Mouse (Mus musculus) adrenal gland, postnatal 10 days (tissue): ENCODE measurements around the gene Gm26657. TPM values are rescaled to one million over a fixed set of nuclear protein-coding genes. Genes with fewer than 3 reads are reported as not detected.
A peak's percentile ranks its signal among the peaks of the same experiment; 100 is the strongest.

Experiments
- DNase-seq: peaks from one replicate; pipeline ENCODE4 v3.0.0; 2021; ENCODE audit warnings: mixed read lengths
- long read RNA-seq, 2 experiments: library from polyadenylated mRNA; stranded (forward); transcript quantifications; one replicate each; pipeline ENCODE4 v2.0.0; 2021
- total RNA-seq, 2 experiments: library from RNA; stranded (reverse); gene quantifications; 2 replicates each; pipeline ENCODE4 v1.2.3; 2021

Gm26657 gene
- not detected for total RNA-seq
- long read RNA-seq, experiment 1: 0 reads
- long read RNA-seq, experiment 2: 0 reads

DNA sequence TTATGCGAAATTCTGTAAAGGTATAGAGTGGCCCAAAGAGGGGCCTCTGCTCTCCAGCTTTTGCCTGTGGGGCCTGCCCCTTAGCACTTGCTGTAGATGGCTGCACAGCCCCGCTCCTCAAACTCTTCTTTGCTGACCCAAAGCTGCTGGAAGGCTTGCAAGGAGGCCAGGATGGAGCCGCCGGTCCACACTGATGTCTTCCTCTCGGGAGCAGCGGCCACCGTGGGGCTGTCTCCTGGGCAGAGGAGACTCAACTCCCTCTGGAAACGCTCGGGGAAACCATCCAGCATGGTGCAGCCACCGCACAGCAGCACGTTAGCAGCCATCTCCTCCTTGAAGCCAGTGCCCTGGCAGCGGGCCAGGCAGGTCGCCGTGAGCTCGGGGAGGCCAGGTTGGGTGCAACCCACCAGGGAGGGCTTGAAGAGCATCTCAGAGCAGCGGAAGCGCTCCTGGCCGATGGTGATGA lies at the start of gene Gm26657:
Gm26657 (plus strand) TSS at position 51 of the 466 bp plus-strand sequence.
- DNase-seq: no peak

GRCm38 (mm10) chr4:56696401-56696800 lies 43.5 kb upstream of the Gm26657 start:
- DNase-seq: no peak

DNA sequence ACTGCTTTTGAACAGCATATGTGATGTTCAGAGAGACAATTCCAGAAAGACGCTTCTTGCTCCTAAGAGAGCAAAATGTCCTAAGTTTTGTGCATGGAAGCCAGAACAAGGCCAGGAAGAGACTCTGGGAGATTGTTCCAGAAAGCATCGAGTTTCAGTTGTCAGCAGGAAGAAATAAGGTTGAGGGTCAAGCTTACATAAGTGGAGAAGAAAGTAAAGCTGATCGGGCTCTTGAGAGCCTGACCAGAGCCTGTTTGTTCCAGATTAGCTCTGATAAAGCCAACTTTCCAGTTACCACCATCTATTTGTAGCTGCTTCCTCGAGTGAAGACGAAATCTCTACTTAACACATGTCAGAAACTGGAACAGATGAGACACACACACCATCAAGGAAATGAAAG lies 41.2 kb upstream of the Gm26657 start:
- DNase-seq: no peak

DNA sequence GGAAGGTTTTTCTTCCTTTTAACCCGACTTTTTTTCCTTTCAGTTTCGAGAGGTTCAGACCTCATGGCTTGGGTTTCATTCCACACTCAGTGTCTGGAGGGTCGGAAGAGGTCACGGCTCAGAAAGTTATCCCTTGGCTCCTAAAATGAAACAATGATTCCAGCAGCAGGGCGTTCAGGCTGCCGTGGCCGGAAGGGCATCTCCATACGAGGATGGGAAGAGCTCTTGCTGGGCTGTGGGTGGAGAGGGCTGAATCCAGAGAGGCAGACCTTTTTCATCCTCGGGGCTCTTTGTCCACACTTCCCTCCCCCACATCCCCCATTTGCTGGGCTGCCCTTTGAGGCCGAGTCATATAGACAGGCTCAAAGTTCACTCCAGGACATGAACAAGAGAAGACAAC lies 37.6 kb upstream of the Gm26657 start:
- DNase-seq: no peak

DNA sequence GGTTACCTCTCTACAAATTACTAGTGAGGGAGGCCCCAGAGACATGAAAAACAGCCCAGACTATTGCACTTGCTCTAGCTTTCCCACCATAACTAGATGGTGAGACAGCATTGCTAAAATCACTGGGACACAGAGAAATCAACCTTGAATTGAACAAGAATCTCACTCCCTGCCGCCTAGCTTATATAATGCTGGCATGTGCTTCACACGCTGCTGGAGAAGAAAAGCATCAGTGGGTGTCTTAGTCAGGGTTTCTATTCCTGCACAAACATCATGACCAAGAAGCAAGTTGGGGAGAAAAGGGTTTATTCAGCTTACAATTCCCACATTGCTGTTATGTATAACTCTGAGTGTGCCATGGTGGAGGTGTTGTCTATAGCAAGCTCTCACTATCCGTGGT lies 26.7 kb upstream of the Gm26657 start:
- no peak for DNase-seq

- peak; percentile 47 for DNase-seq
Measured at GRCm38 (mm10) chr4:56716801-56717200, 23.1 kb upstream of the Gm26657 start.

DNA sequence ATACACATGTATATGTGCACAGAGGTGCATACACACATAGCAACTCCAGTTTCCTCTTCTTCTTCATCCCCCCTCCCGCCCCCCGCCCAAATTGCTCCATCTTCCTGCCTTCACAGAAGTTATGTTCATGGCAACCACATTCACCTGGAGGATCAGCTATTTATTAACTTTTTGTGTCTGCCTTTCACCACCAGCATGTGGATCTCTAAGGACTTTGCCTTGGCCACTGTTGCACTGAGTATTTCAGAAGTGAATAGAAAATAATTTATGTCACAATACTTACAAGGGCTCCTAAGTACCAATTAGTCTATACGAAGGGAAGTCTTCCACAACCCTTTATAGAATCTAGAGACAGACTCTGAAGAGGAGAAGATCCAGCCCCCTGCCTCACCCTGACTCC lies 21.9 kb upstream of the Gm26657 start:
- no peak for DNase-seq

- DNase-seq: no peak
Measured at GRCm38 (mm10) chr4:56718573-56719442, 21.1 kb upstream of the Gm26657 start.

DNA sequence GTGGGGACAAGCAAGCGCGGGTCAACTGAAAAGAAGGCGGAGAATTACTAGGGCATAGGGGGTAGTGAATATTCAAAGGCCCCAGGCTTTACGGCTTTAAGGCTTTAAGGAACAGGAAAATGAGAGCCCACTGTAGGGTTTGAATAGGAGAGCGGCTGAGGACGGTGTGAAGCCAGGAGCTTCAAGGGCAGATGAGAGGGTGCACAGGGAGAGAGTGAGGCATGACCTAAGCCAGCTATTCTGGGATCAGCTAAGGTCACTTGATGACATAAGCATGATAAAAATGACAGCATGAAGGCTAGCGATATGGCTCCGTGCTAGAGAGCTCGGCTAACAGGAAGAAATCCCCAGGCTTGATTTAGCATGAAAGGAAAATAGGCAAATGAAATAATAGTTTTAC lies 20.4 kb upstream of the Gm26657 start:
- peak; percentile 17 for DNase-seq

GRCm38 (mm10) chr4:56720403-56720802 lies 19.5 kb upstream of the Gm26657 start:
- no peak for DNase-seq

DNA sequence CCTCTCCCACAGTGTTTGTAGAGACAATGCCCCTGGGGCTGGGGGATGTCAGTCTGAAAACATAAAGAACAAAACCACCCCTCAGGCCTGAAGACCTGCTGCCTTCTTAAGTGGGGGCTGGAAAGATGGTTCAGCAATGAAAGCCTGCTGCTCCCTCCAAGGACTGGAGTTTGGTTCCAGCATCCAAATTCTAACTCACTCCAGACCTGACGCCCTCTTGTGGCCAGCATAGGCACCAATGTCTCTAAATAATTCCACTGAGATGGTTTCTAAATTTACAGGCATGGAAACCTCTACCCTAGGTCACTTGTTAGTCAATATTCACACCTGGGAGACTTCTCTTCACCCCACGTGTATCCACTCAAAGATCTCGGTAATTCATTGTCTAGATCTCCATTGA lies 18.4 kb upstream of the Gm26657 start:
- peak; percentile 52 for DNase-seq

- DNase-seq: no peak
Measured at GRCm38 (mm10) chr4:56722346-56722745, 17.5 kb upstream of the Gm26657 start.

DNA sequence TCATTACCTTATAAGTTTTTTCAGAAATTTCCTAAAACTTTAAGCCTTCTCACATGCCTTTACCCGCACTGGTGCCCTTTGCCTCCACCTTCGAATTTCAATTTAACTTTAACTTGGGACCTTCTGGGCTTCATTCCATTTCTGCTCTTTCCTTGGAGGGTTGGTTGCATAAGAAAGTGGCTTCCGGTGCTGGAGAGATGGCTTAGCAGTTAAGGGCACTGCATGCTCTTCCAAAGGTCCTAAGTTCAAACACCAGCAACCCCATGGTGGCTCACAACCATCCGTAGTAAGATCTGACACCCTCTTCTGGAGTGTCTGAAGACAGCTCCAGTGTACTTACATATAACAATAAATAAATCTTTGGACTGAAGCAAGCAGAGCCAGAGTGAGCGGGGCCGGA lies 16.6 kb upstream of the Gm26657 start:
- DNase-seq: no peak

GRCm38 (mm10) chr4:56725839-56726238 lies 14.0 kb upstream of the Gm26657 start:
- DNase-seq: no peak

GRCm38 (mm10) chr4:56740611-56741010 lies 741 bp downstream of the Gm26657 start:
- DNase-seq: no peak

DNA sequence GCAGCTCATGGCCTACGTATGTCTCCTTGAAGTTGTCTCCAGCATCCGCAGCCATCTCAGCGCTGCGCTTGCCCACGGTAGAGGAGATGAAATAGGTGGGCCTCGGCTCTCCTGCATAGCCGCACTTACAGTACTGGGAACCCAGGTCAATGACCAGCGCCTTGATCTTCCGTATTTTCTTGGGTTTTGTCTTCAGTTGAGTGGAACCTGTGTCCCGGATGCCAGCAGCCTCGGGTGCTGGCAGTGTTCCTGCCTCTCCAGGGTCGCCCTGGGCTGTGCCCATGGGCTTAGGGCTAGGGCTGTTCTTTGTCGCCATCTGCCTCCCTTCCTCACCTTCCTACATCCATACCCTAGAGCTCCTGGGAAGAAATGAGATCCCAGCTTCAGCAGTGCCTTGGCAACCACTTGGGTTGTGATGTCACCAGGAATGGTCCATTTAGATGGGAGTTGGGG lies 1.2 kb downstream of the Gm26657 start, which contains the start of gene Actl7b:
Actl7b (minus strand) TSS at position 403 of the 453 bp plus-strand sequence.
- DNase-seq: no peak

DNA sequence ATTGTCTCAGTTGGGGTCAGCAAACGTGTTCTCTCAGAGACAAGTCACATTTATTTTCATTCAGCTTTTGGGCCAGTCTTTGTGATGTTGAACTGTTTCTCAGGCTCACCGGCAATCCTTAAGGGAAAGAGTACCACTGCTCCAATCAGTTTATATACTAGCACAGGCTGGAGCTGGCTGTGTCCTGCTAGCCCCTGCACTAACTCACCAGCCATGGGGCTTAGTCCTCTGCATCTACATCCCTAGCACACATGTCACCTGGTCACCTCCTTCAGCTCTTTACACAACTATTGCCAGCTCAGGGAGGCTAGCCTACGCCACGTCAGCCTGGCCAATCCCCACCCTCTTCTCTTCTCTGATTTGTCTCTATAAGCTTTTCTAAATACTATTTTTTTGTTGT lies 2.8 kb downstream of the Gm26657 start:
- no peak for DNase-seq

DNA sequence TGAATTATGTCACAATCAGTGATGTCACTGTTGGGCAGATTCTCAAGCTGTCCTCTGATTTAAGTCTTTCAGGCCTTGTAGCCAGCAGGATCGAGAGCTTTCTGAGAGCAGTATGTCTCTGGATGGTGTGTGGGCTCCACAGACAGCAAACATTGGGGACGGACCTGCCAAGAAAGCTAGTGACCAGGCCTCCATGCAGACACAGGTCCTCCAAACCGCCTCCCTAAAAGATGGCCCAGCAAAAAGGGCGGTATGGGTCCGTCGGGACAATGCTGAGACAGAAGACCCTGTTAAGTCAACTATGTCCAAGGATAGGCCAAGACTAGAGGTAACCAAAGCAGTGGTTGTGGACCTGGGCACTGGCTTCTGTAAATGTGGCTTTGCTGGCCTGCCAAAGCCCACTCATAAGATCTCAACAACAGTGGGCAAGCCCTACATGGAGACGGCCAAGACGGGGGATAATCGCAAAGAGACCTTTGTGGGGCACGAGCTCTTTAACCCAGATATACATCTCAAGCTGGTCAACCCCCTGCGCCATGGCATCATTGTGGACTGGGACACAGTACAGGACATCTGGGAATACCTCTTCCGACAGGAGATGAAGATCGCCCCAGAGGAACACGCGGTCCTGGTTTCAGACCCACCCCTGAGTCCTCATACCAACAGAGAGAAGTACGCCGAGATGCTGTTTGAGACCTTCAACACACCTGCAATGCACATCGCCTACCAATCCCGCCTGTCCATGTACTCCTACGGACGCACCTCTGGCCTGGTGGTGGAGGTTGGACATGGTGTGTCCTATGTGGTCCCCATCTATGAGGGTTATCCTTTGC lies 3.7 kb downstream of the Gm26657 start, which contains the start of gene Actl7a:
Actl7a (plus strand) TSS at position 51 of the 833 bp plus-strand sequence.
- DNase-seq: no peak

- DNase-seq: no peak
Measured at GRCm38 (mm10) chr4:56746345-56746744, 6.5 kb downstream of the Gm26657 start.

DNA sequence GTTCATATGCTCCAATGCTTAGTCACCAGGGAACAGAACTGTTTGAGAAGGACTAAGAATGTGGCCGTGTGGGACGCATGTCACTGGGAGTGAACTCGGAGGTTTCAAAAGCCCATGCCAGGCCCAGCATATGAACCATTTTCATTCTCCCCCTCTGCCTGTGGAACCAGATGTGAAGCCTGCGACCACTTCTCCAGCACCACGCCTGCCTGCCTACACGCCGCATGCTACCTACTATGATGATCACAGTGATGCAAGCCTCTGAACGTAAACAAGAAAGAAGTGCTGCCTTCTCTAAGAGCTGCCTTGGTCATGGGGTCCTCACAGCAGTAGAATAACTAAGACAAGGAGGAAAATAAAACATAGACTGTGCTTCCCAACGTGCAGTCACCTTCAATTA lies 7.6 kb downstream of the Gm26657 start:
- DNase-seq: no peak

DNA sequence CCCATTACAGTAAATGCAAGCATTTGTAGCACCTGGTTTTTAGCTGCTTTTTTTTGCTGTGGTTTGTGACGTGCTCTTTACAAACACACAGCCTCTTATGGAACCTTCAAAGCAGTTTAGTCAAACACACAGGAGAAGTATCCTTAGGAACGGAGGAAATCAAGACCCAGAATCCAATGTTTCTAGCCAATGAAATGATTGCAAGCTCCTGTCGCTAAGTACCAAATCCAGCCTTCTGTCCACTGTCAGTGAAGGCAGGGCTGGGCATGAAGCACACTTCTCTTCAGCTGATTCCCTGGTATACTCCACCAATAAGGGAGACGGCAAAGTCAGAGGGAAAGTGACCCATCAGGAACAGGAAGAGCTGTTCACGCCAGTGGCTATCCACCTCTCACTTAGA lies 16.2 kb downstream of the Gm26657 start:
- no peak for DNase-seq

- no peak for DNase-seq
Measured at GRCm38 (mm10) chr4:56756966-56757600, 17.2 kb downstream of the Gm26657 start.
